Mouse (Mus musculus): ENCODE results near the gene Cad.

GRCm38 (mm10) chr5:31030926-31031325 lies 23.7 kb upstream of the Cad start:
- TF ChIP-seq CTCF (conservative IDR thresholded peaks at IDR 0.05; ENCODE audit: insufficient read depth, insufficient read length, low read depth, low read length), result no peak
- TF ChIP-seq POLR2A (IDR thresholded peaks at IDR 0.05; ENCODE audit: low read depth, low read length), result no peak
